ENCODE assay signal across 20 mouse cellular contexts in genomic region chr1:62548953-62549352, GRCm38 (mm10).
DNase-seq lines count a peak whose midpoint lies in the region; ATAC-seq and TF ChIP-seq lines count a peak whose summit lies in the region.
"Had no signal": no experiment of that assay in that cellular context is flagged by ENCODE, and none has a peak within 500 bp of the region (broad histone marks: within the 10 kb centered on the region; RNA-seq: fewer than 3 reads in every experiment).

No protein-coding gene starts in this region.

- H3K27me3 ChIP-seq in heart, postnatal 0 days (ENCODE audit: control insufficient read depth, insufficient read depth, low read length) = no peaks in the 10 kb centered on the region
- no peaks in the 10 kb centered on the region for H3K27me3 ChIP-seq in C2C12 (ENCODE audit: control insufficient read depth, insufficient read depth, insufficient read length)
- H3K27me3 ChIP-seq: heart, embryonic 15.5 days; hindbrain, embryonic 12.5 days had no signal

- WGBS in heart, postnatal 0 days = 75% methylated on average over 4 of the region's 4 CpGs

- H3K4me2 ChIP-seq in heart, postnatal 0 days (ENCODE audit: low read depth, low read length) = no peak overlapping the region
- H3K4me2 ChIP-seq: heart, embryonic 15.5 days; hindbrain, embryonic 12.5 days had no signal

- no peak for TF ChIP-seq EP300 in heart, postnatal 0 days (IDR thresholded peaks at IDR 0.05; ENCODE audit: low read depth)

- no peak for TF ChIP-seq CTCF in heart, postnatal 0 days (IDR thresholded peaks at IDR 0.05; ENCODE audit: low read depth)
- TF ChIP-seq CTCF in C2C12 (IDR thresholded peaks at IDR 0.05; ENCODE audit: control insufficient read depth, insufficient read depth, insufficient read length) = no peak

- H3K79me2 ChIP-seq in C2C12 (ENCODE audit: control insufficient read depth, insufficient read depth) = no peaks in the 10 kb centered on the region

- no peak for ATAC-seq in CD4-positive, CD25-positive, alpha-beta regulatory T cell, adult 4 months
- ATAC-seq in heart, postnatal 0 days (ENCODE audit: insufficient read depth, low read depth) = 0 out of 2 replicates have a peak, but pooled peaks have one; percentile 14
- ATAC-seq: forebrain, embryonic 14.5 days; hindbrain, embryonic 16.5 days had no signal

- H3K36me3 ChIP-seq in heart, postnatal 0 days (replicated peaks; ENCODE audit: control insufficient read depth, insufficient read depth, low read length) = no peaks in the 10 kb centered on the region
- no peaks in the 10 kb centered on the region for H3K36me3 ChIP-seq in C2C12 (ENCODE audit: control insufficient read depth, insufficient read depth)
- H3K36me3 ChIP-seq: embryonic facial prominence, embryonic 10.5 days; forebrain, embryonic 10.5 days; heart, embryonic 15.5 days; hindbrain, embryonic 12.5 days had no signal

- H3K4me1 ChIP-seq in heart, postnatal 0 days (ENCODE audit: control insufficient read depth, insufficient read depth) = no peaks in the 10 kb centered on the region
- no peaks in the 10 kb centered on the region for H3K4me1 ChIP-seq in brown adipose tissue, adult 24 weeks (ENCODE audit: control insufficient read depth, insufficient read depth, insufficient read length, low read length)
- H3K4me1 ChIP-seq: hindbrain, embryonic 12.5 days had no signal

- peak; percentile 1 for DNase-seq in CD4-positive, CD25-positive, alpha-beta regulatory T cell, adult 2 months (ENCODE audit: low read depth, low spot score)
- DNase-seq in heart, postnatal 0 days (ENCODE audit: low spot score) = no peak
- DNase-seq in heart, postnatal 4 days = no peak
- DNase-seq in spleen, postnatal 14 days (ENCODE audit: low spot score in 2 of 2) = no peak
- DNase-seq in cerebellum, postnatal 10 days = no peak
- DNase-seq: adrenal gland, postnatal 14 days; cerebellum, adult 18-20 months; cerebellum, adult 9-11 months; gastrocnemius, postnatal 14 days; kidney, adult 11 months had no signal

- no peak overlapping the region for H3K9ac ChIP-seq in heart, postnatal 0 days (replicated peaks; ENCODE audit: low read depth, low read length)
- H3K9ac ChIP-seq: heart, embryonic 15.5 days; hindbrain, embryonic 12.5 days had no signal

- no peak overlapping the region for H3ac ChIP-seq in C2C12 (ENCODE audit: control insufficient read depth, insufficient read length, low read depth)

- no peak overlapping the region for H3K27ac ChIP-seq in heart, postnatal 0 days (ENCODE audit: low read depth)
- 0 out of 2 replicates have a peak overlapping the region, but pooled peaks have one; percentile 12 for H3K27ac ChIP-seq in brown adipose tissue, adult 24 weeks (replicated peaks; ENCODE audit: low read depth, low read length)
- H3K27ac ChIP-seq: embryonic facial prominence, embryonic 10.5 days; forebrain, embryonic 10.5 days; heart, embryonic 15.5 days; hindbrain, embryonic 12.5 days had no signal

- H3K9me3 ChIP-seq in heart, postnatal 0 days (replicated peaks; ENCODE audit: control insufficient read depth, low read length) = no peaks in the 10 kb centered on the region
- H3K9me3 ChIP-seq: embryonic facial prominence, embryonic 10.5 days; forebrain, embryonic 10.5 days; heart, embryonic 15.5 days; hindbrain, embryonic 12.5 days had no signal

- H3K79me3 ChIP-seq in C2C12 (ENCODE audit: low read depth) = no peaks in the 10 kb centered on the region

- H3K4me3 ChIP-seq in heart, postnatal 0 days (ENCODE audit: low read depth, low read length) = no peak overlapping the region
- no peak overlapping the region for H3K4me3 ChIP-seq in C2C12 (ENCODE audit: insufficient read depth, poor library complexity, severe bottlenecking)
- H3K4me3 ChIP-seq in brown adipose tissue, adult 24 weeks (ENCODE audit: insufficient read depth, low read depth, low read length) = no peak overlapping the region
- H3K4me3 ChIP-seq: embryonic facial prominence, embryonic 10.5 days; erythroblast, embryonic 14.5 days; forebrain, embryonic 10.5 days; heart, embryonic 15.5 days; hindbrain, embryonic 12.5 days had no signal

TF ChIP-seq in C2C12, 6 proteins besides CTCF, POLR2A, EP300 and RAD21:
- TF ChIP-seq MYOD1 (IDR thresholded peaks at IDR 0.05; ENCODE audit: control insufficient read depth, insufficient read length, low read depth) (peak; percentile 67), MAX (IDR thresholded peaks at IDR 0.05) (no peak), FOSL1 (IDR thresholded peaks at IDR 0.05; ENCODE audit: insufficient read depth, low read length, poor library complexity, severe bottlenecking) (peak; percentile 78), MYOG (IDR thresholded peaks at IDR 0.05; ENCODE audit: control insufficient read depth, extremely low read depth, insufficient read length) (no peak)
